11 mouse cellular contexts compared by ENCODE assay signal in the genomic region with DNA sequence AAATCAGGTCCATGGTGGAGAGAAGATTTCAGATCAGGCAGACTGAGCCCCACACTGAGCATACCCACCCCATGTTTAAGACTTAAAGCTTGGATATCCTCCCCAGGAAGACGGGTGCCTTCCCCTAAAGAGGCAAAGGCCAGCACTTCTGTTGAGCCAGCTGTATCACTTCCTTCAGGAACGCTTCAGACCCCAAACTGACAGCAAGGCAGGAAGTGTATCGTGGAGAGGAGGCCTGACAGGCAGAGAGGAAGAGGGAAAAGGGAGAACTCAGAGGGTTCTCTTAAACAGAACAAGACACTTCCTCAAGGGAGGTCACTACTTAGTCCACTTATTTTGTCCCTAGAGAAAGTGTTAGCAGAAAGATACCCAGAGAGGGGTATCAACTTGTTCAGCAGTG. TPM values are rescaled to one million over a fixed set of nuclear protein-coding genes. Genes with fewer than 3 reads are reported as not detected.
DNase-seq lines count a peak whose midpoint lies in the region; ATAC-seq and TF ChIP-seq lines count a peak whose summit lies in the region.
"Had no signal": no experiment of that assay in that cellular context is flagged by ENCODE, and none has a peak within 500 bp of the region (broad histone marks: within the 10 kb centered on the region; RNA-seq: fewer than 3 reads in every experiment).

No protein-coding gene starts in this region.

- no peaks in the 10 kb centered on the region for H3K9me3 ChIP-seq in hindbrain, embryonic 15.5 days
- no peaks in the 10 kb centered on the region for H3K9me3 ChIP-seq in neural tube, embryonic 14.5 days (ENCODE audit: control insufficient read depth, low read length)
- H3K9me3 ChIP-seq: embryonic facial prominence, embryonic 15.5 days had no signal

- no peaks in the 10 kb centered on the region for H3K36me3 ChIP-seq in hindbrain, embryonic 15.5 days
- no peaks in the 10 kb centered on the region for H3K36me3 ChIP-seq in neural tube, embryonic 14.5 days (ENCODE audit: control insufficient read depth, insufficient read depth, low read length)
- H3K36me3 ChIP-seq: embryonic facial prominence, embryonic 15.5 days had no signal

- TF ChIP-seq CTCF in left cerebral cortex, adult 2 months (IDR thresholded peaks at IDR 0.05), result no peak
- no peak for TF ChIP-seq CTCF in cortical plate, adult 2 months (IDR thresholded peaks at IDR 0.05; ENCODE audit: extremely low read depth, insufficient read depth, low read length)

- peak overlapping the region; percentile 55 for H3K4me3 ChIP-seq in left cerebral cortex, adult 2 months
- peak overlapping the region; percentile 86 for H3K4me3 ChIP-seq in cortical plate, adult 2 months (ENCODE audit: insufficient read depth, low read length)
- peak overlapping the region; percentile 74 for H3K4me3 ChIP-seq in hindbrain, embryonic 15.5 days
- H3K4me3 ChIP-seq in neural tube, embryonic 14.5 days (ENCODE audit: low read depth, low read length), result no peak overlapping the region; the same call in 1 of the 2 replicates

- DNase-seq in left cerebral cortex, adult 2 months (ENCODE audit: extremely low spot score in 1 of 2, low spot score in 2 of 2), result no peak
- DNase-seq in left cerebral cortex, adult 9 months (ENCODE audit: low spot score in 2 of 2), result no peak
- no peak for DNase-seq in right cerebral cortex, postnatal 36 days (ENCODE audit: low spot score in 2 of 2)
- no peak for DNase-seq in layer of hippocampus, adult 18-20 months (ENCODE audit: low spot score in 2 of 2)
- DNase-seq: cerebellum, adult 11-12 months had no signal

- no peak overlapping the region for H3K9ac ChIP-seq in hindbrain, embryonic 15.5 days
- H3K9ac ChIP-seq in neural tube, embryonic 14.5 days (replicated peaks; ENCODE audit: low read depth, low read length), result no peak overlapping the region
- H3K9ac ChIP-seq: embryonic facial prominence, embryonic 15.5 days had no signal

- H3K4me1 ChIP-seq in cortical plate, adult 2 months (ENCODE audit: control insufficient read depth, insufficient read depth, low read length), result peaks cover 9% of the 10 kb centered on the region
- peaks cover 37% of the 10 kb centered on the region for H3K4me1 ChIP-seq in hindbrain, embryonic 15.5 days (replicated peaks)
- peaks cover 22% of the 10 kb centered on the region for H3K4me1 ChIP-seq in neural tube, embryonic 14.5 days (ENCODE audit: control insufficient read depth, insufficient read depth, low read length)

- intact Hi-C loops in left cerebral cortex, adult 2 months (cut with DNase I), result no loop called here

- no peak for ATAC-seq in hindbrain, embryonic 15.5 days (ENCODE audit: low FRiP score, low read depth)
- ATAC-seq in neural tube, embryonic 14.5 days (ENCODE audit: low read depth), result no peak
- ATAC-seq: intestine, postnatal 0 days had no signal

- no peaks in the 10 kb centered on the region for H3K27me3 ChIP-seq in hindbrain, embryonic 15.5 days
- H3K27me3 ChIP-seq in neural tube, embryonic 14.5 days (ENCODE audit: control insufficient read depth, insufficient read depth, low read length), result no peaks in the 10 kb centered on the region
- H3K27me3 ChIP-seq: embryonic facial prominence, embryonic 15.5 days had no signal

- WGBS in hindbrain, embryonic 15.5 days, result 73% methylated on average over 3 of the region's 3 CpGs
- WGBS in neural tube, embryonic 14.5 days, result 79% methylated on average over 3 of the region's 3 CpGs

- H3K27ac ChIP-seq in left cerebral cortex, adult 2 months, result no peak overlapping the region; the same call in 1 of the 2 replicates
- H3K27ac ChIP-seq in cortical plate, adult 2 months (ENCODE audit: insufficient read depth, low read length), result no peak overlapping the region
- no peak overlapping the region for H3K27ac ChIP-seq in hindbrain, embryonic 15.5 days (replicated peaks)
- H3K27ac ChIP-seq in neural tube, embryonic 14.5 days (ENCODE audit: low read depth, low read length), result no peak overlapping the region
- H3K27ac ChIP-seq: embryonic facial prominence, embryonic 15.5 days had no signal

- no peak for TF ChIP-seq POLR2A in cortical plate, adult 2 months (IDR thresholded peaks at IDR 0.05; ENCODE audit: extremely low read depth, insufficient read depth, low read length)

- H3K4me2 ChIP-seq in hindbrain, embryonic 15.5 days, result peak overlapping the region; percentile 83
- peak overlapping the region; percentile 71 for H3K4me2 ChIP-seq in neural tube, embryonic 14.5 days (ENCODE audit: low read depth, low read length)

RNA-seq across cellular contexts. Expression of gene Scamp5, which starts 1.8 kb away (rescaled TPM):
- total RNA-seq in left cerebral cortex, adult 2 months (2021), result 100 to 1,000 TPM; 379 TPM
- polyA plus RNA-seq in cortical plate, adult 2 months (2012; rRNA removed), result 376 and 379 TPM in 2 replicates
- 134 and 139 TPM in 2 replicates for polyA plus RNA-seq in hindbrain, embryonic 15.5 days (2015; fragmentation: Nextera tagmentation; extraction: Ambion mirVana)
- polyA plus RNA-seq in neural tube, embryonic 14.5 days (2014; fragmentation: Nextera tagmentation; extraction: Ambion mirVana), result 61.3 and 73.7 TPM in 2 replicates
- total RNA-seq in layer of hippocampus, adult 18-20 months (2021), result 100 to 1,000 TPM; 381 to 382 TPM
- total RNA-seq: neutrophil, adult 5-6 weeks had no signal

RNA-seq across cellular contexts. Expression of gene Ppcdc, which starts 26.2 kb away (rescaled TPM):
- 10 to 100 TPM; 16.3 to 16.8 TPM for total RNA-seq in left cerebral cortex, adult 2 months (2021)
- polyA plus RNA-seq in cortical plate, adult 2 months (2012; rRNA removed), result 22.2 and 22.9 TPM in 2 replicates
- 20.3 and 21.3 TPM in 2 replicates for polyA plus RNA-seq in hindbrain, embryonic 15.5 days (2015; fragmentation: Nextera tagmentation; extraction: Ambion mirVana)
- 20.3 and 21.7 TPM in 2 replicates for polyA plus RNA-seq in neural tube, embryonic 14.5 days (2014; fragmentation: Nextera tagmentation; extraction: Ambion mirVana)
- 10 to 100 TPM; 16.8 to 17.3 TPM for total RNA-seq in layer of hippocampus, adult 18-20 months (2021)

RNA-seq across cellular contexts. Expression of gene Rpp25, which starts 37.7 kb away (rescaled TPM):
- 10 to 100 TPM; 16.9 to 18.5 TPM for total RNA-seq in left cerebral cortex, adult 2 months (2021)
- polyA plus RNA-seq in cortical plate, adult 2 months (2012; rRNA removed), result 15.1 and 16.0 TPM in 2 replicates
- polyA plus RNA-seq in hindbrain, embryonic 15.5 days (2015; fragmentation: Nextera tagmentation; extraction: Ambion mirVana), result 17.7 and 18.0 TPM in 2 replicates
- polyA plus RNA-seq in neural tube, embryonic 14.5 days (2014; fragmentation: Nextera tagmentation; extraction: Ambion mirVana), result 21.5 and 25.8 TPM in 2 replicates
- total RNA-seq in layer of hippocampus, adult 18-20 months (2021), result 10 to 100 TPM; 12.8 to 13.3 TPM
- total RNA-seq: neutrophil, adult 5-6 weeks had no signal

RNA-seq across cellular contexts. Expression of gene Cox5a, which starts 55.0 kb away (rescaled TPM):
- 100 to 1,000 TPM; 374 to 440 TPM for total RNA-seq in left cerebral cortex, adult 2 months (2021)
- 384 and 401 TPM in 2 replicates for polyA plus RNA-seq in cortical plate, adult 2 months (2012; rRNA removed)
- polyA plus RNA-seq in hindbrain, embryonic 15.5 days (2015; fragmentation: Nextera tagmentation; extraction: Ambion mirVana), result 894 and 915 TPM in 2 replicates
- 936 and 1,022 TPM in 2 replicates for polyA plus RNA-seq in neural tube, embryonic 14.5 days (2014; fragmentation: Nextera tagmentation; extraction: Ambion mirVana)
- total RNA-seq in layer of hippocampus, adult 18-20 months (2021), result 100 to 1,000 TPM; 372 to 373 TPM
